Mouse (Mus musculus): ENCODE data around the gene Grk5. TPM values are rescaled to one million over a fixed set of nuclear protein-coding genes. Genes with fewer than 3 reads are reported as not detected.

Grk5 gene
- polyA plus RNA-seq, 1 experiment from 2014 or later: 2.9 TPM

DNA sequence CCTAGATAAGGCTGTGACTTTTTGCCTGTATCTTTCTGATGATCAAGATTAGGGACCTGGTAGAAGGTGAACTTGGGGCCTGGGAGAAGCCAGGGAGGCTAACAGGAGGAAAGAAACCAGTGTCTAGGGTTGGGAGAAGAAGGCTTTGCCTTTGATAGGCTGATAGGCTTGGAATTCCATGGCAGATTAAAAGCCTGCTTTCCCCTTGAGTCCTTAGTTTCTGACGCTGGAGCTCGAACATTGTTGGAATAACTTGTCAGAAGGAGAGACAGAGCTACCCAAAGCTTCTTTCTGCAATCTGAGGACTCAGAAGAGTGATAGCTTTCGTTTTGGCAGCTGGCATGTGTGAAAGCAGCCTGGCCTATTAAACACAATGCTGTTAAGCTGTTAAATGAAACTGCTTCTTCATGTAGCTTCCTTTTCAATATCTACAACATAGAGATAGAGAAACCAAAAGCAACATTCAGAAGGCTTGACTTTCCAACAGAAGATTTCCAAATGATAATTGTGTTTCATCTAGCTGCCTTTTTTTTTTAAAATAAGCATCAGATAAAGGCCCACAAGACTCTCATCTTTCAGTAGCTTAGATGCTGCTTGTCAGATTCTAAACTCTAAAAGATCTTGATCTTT is 5.8 kb downstream of the Grk5 start:
- H3K4me2 ChIP-seq: no peak overlapping the region
- H3K4me1 ChIP-seq (replicated peaks; ENCODE audit: control insufficient read depth, insufficient read depth, low read length): no peaks in the 10 kb centered on the region
- no peaks in the 10 kb centered on the region for H3K27me3 ChIP-seq (replicated peaks; ENCODE audit: control insufficient read depth, insufficient read depth, low read length)
- ATAC-seq (replicated peaks; ENCODE audit: low FRiP score) (no peak), DNase-seq (ENCODE audit: low spot score) (no peak)
- H3K36me3 ChIP-seq (ENCODE audit: control insufficient read depth, insufficient read depth, low read length): no peaks in the 10 kb centered on the region
- H3K27ac ChIP-seq (ENCODE audit: low read depth, low read length): no peak overlapping the region
- no peak overlapping the region; the same call in 1 of the 2 replicates for H3K9ac ChIP-seq (ENCODE audit: low read depth, low read length)
- no peaks in the 10 kb centered on the region for H3K9me3 ChIP-seq (ENCODE audit: control insufficient read depth, low read length)
- whole genome bisulfite sequencing: 30% methylated on average over 3 of the region's 3 CpGs
- no peak overlapping the region for H3K4me3 ChIP-seq (ENCODE audit: low read depth, low read length)

DNA sequence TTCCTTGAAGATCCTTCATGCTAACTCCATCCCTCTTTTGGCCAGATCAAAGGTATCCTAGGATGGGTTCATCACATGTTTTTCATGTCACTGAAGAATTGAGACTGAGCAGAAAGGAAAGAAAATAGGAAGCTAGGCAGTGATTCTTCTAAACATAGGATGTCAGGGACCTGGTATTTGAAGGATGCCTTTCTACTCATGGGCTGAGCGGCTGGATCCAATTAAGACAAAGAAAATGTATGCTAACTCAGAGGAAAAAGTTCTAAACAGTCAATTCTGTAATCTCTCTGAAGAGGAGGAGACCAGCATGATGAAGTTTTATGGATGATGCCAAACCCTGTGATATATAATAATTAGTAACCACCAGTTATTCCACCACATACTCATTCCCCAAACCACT is 13.6 kb downstream of the Grk5 start:
- H3K4me1 ChIP-seq (replicated peaks; ENCODE audit: control insufficient read depth, insufficient read depth, low read length): no peaks in the 10 kb centered on the region
- 64% methylated on average over 1 of the region's 1 CpGs for WGBS
- no peak overlapping the region for H3K4me3 ChIP-seq (ENCODE audit: low read depth, low read length)
- H3K4me2 ChIP-seq: no peak overlapping the region
- H3K9me3 ChIP-seq (ENCODE audit: control insufficient read depth, low read length): no peaks in the 10 kb centered on the region
- no peak overlapping the region for H3K27ac ChIP-seq (ENCODE audit: low read depth, low read length)
- ATAC-seq (replicated peaks; ENCODE audit: low FRiP score) (no peak), DNase-seq (ENCODE audit: low spot score) (no peak)
- H3K9ac ChIP-seq (ENCODE audit: low read depth, low read length): no peak overlapping the region
- H3K36me3 ChIP-seq (ENCODE audit: control insufficient read depth, insufficient read depth, low read length): no peaks in the 10 kb centered on the region
- H3K27me3 ChIP-seq (replicated peaks; ENCODE audit: control insufficient read depth, insufficient read depth, low read length): no peaks in the 10 kb centered on the region

DNA sequence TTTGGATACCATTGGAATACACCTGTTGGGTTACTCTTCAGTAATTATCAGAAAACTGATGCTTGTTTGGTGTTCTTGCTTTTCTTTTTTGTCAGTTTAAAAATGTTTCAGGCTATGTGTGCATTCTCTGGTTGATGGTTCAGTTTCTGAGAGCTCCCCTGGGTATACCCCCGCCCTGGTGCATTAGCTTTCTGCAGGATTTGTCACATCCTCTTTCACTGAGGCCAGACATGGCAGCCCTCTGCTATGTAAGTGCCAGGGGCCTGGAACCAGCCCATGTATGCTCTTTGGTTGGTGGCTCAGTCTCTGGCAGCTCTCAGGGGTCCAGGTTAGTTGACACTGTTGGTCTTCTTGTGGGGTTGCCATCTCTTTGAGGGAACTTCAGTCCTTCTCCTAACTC is 14.4 kb downstream of the Grk5 start:
- DNase-seq (ENCODE audit: low spot score) (no peak), ATAC-seq (replicated peaks; ENCODE audit: low FRiP score) (no peak)
- Histone ChIP-seq H3K4me3 (ENCODE audit: low read depth, low read length) (no peak overlapping the region), H3K36me3 (ENCODE audit: control insufficient read depth, insufficient read depth, low read length) (no peaks in the 10 kb centered on the region), H3K9me3 (ENCODE audit: control insufficient read depth, low read length) (no peaks in the 10 kb centered on the region), H3K9ac (ENCODE audit: low read depth, low read length) (no peak overlapping the region), H3K27ac (ENCODE audit: low read depth, low read length) (no peak overlapping the region), H3K4me2 (no peak overlapping the region), H3K27me3 (replicated peaks; ENCODE audit: control insufficient read depth, insufficient read depth, low read length) (no peaks in the 10 kb centered on the region), H3K4me1 (replicated peaks; ENCODE audit: control insufficient read depth, insufficient read depth, low read length) (no peaks in the 10 kb centered on the region)
- 70% methylated on average over 1 of the region's 1 CpGs for WGBS

DNA sequence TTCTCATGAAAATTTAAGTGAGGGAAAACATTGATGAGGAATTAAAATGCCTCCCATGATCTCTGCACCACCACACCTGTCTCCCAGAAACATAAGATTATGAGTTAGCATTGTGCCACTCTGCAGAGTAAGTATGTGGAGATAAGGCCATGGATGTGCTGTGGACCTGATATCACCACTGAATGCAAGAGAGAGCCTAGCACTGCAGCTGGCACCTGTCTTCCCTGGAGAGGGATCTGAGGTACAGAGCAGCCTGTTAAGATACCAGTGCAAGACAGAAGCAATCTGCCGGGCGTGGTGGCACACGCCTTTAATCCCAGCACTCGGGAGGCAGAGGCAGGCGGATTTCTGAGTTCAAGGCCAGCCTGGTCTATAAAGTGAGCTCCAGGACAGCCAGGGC is 15.9 kb downstream of the Grk5 start:
- no peaks in the 10 kb centered on the region for H3K36me3 ChIP-seq (ENCODE audit: control insufficient read depth, insufficient read depth, low read length)
- H3K4me3 ChIP-seq (ENCODE audit: low read depth, low read length): no peak overlapping the region
- no peaks in the 10 kb centered on the region for H3K4me1 ChIP-seq (replicated peaks; ENCODE audit: control insufficient read depth, insufficient read depth, low read length)
- WGBS: 85% methylated on average over 5 of the region's 5 CpGs
- no peaks in the 10 kb centered on the region for H3K27me3 ChIP-seq (replicated peaks; ENCODE audit: control insufficient read depth, insufficient read depth, low read length)
- ATAC-seq (replicated peaks; ENCODE audit: low FRiP score) (no peak), DNase-seq (ENCODE audit: low spot score) (no peak)
- H3K4me2 ChIP-seq: no peak overlapping the region
- no peaks in the 10 kb centered on the region for H3K9me3 ChIP-seq (ENCODE audit: control insufficient read depth, low read length)
- H3K27ac ChIP-seq (ENCODE audit: low read depth, low read length): no peak overlapping the region
- H3K9ac ChIP-seq (ENCODE audit: low read depth, low read length): no peak overlapping the region

DNA sequence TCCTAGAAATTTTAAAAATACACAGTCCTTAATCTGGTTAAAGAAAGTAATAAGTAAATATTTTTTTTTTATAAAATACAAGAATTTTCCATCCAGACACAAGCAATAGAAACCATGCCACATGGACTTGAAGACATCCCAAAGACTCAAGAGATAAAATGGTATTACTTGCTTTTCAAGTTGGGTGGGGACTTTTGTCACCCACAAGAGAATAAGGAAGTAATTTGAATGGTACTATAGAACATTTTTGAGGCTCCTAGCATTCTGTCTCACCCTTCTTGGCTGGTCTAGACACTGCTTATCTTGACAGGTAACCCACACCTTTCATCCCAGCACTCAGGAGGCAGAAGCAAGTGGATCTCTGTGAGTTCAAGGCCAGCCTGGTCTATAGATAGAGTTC is 20.8 kb downstream of the Grk5 start:
- Histone ChIP-seq H3K4me2 (no peak overlapping the region), H3K4me1 (replicated peaks; ENCODE audit: control insufficient read depth, insufficient read depth, low read length) (no peaks in the 10 kb centered on the region), H3K27me3 (replicated peaks; ENCODE audit: control insufficient read depth, insufficient read depth, low read length) (no peaks in the 10 kb centered on the region), H3K9ac (ENCODE audit: low read depth, low read length) (no peak overlapping the region), H3K27ac (ENCODE audit: low read depth, low read length) (no peak overlapping the region), H3K9me3 (ENCODE audit: control insufficient read depth, low read length) (no peaks in the 10 kb centered on the region), H3K4me3 (ENCODE audit: low read depth, low read length) (no peak overlapping the region), H3K36me3 (ENCODE audit: control insufficient read depth, insufficient read depth, low read length) (no peaks in the 10 kb centered on the region)
- no peak for DNase-seq (ENCODE audit: low spot score)
- ATAC-seq (replicated peaks; ENCODE audit: low FRiP score): no peak

DNA sequence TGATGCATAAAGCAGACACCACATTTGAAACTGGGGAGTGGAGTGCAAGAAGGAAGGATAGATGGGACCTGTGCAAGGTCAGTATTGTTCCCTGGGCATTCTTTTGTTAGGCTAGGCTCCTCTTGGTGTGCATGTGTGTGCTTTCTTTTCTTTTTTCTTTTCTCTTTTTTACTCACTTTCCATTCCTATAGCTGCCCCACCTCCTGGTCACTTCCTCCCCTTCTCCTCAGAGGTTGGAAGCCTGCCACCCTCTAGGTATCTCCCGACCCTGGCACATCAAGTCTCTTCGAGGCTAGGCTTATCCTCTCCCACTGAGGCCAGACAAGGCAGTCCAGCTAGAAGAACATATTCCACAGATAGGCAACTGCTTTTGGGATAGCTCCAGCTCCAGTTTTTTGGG is 22.1 kb downstream of the Grk5 start:
- H3K27me3 ChIP-seq (replicated peaks; ENCODE audit: control insufficient read depth, insufficient read depth, low read length): no peaks in the 10 kb centered on the region
- H3K4me2 ChIP-seq: no peak overlapping the region
- no peak overlapping the region for H3K27ac ChIP-seq (ENCODE audit: low read depth, low read length)
- no peaks in the 10 kb centered on the region for H3K36me3 ChIP-seq (ENCODE audit: control insufficient read depth, insufficient read depth, low read length)
- DNase-seq (ENCODE audit: low spot score): no peak
- H3K9me3 ChIP-seq (ENCODE audit: control insufficient read depth, low read length): no peaks in the 10 kb centered on the region
- WGBS: 68% methylated on average over 2 of the region's 2 CpGs
- no peak overlapping the region for H3K4me3 ChIP-seq (ENCODE audit: low read depth, low read length)
- no peak overlapping the region for H3K9ac ChIP-seq (ENCODE audit: low read depth, low read length)
- H3K4me1 ChIP-seq (replicated peaks; ENCODE audit: control insufficient read depth, insufficient read depth, low read length): no peaks in the 10 kb centered on the region
- no peak for ATAC-seq (replicated peaks; ENCODE audit: low FRiP score)

DNA sequence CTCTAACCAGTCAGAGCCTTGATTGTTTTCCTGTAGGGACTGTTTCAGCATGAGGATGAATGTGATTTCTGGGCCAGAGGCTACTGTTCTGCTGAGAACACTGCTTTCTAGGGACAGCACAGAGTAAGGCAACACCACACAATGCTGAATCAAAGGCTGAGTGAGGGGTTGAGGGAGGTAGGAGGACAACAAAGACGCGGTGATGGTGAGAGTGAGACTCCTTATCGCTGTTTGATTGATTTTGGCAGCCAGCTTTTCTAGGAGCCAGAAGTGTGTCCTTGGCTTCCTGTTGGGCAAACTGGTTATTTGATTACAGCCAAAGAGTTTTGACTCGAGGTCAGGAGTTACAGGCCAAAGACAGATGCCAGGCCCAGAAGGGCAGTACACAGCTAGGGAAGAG is 25.7 kb downstream of the Grk5 start:
- no peaks in the 10 kb centered on the region for H3K9me3 ChIP-seq (ENCODE audit: control insufficient read depth, low read length)
- no peaks in the 10 kb centered on the region for H3K4me1 ChIP-seq (replicated peaks; ENCODE audit: control insufficient read depth, insufficient read depth, low read length)
- H3K36me3 ChIP-seq (ENCODE audit: control insufficient read depth, insufficient read depth, low read length): no peaks in the 10 kb centered on the region
- no peak overlapping the region for H3K4me3 ChIP-seq (ENCODE audit: low read depth, low read length)
- DNase-seq (ENCODE audit: low spot score) (no peak), ATAC-seq (replicated peaks; ENCODE audit: low FRiP score) (no peak)
- WGBS: 52% methylated on average over 4 of the region's 4 CpGs
- H3K27ac ChIP-seq (ENCODE audit: low read depth, low read length): no peak overlapping the region
- no peaks in the 10 kb centered on the region for H3K27me3 ChIP-seq (replicated peaks; ENCODE audit: control insufficient read depth, insufficient read depth, low read length)
- no peak overlapping the region for H3K9ac ChIP-seq (ENCODE audit: low read depth, low read length)
- no peak overlapping the region for H3K4me2 ChIP-seq

DNA sequence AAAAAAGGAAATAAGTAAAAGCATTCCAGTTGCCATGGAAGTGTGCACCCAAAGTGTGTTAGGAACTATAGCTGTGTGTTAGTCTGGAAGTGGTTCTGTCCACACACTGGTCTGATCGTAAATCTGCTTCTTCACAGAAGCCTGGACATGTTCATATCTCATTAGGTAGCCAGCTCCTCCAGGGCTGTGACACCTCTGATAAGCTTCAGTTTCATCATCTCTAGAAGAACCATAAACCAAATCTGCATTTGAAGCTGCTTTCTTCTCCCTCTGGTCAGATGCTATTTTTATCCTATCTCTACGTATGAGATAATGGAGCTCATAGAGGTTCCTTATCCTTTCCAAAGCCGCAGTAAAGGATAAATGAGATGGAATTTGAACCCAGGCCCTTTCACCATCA is 26.3 kb downstream of the Grk5 start:
- no peak overlapping the region for H3K4me3 ChIP-seq (ENCODE audit: low read depth, low read length)
- no peak overlapping the region for H3K4me2 ChIP-seq
- ATAC-seq (replicated peaks; ENCODE audit: low FRiP score): no peak; the same call in 1 of the 2 replicates
- WGBS: 41% methylated on average over 3 of the region's 3 CpGs
- no peaks in the 10 kb centered on the region for H3K4me1 ChIP-seq (replicated peaks; ENCODE audit: control insufficient read depth, insufficient read depth, low read length)
- H3K9ac ChIP-seq (ENCODE audit: low read depth, low read length): no peak overlapping the region
- no peaks in the 10 kb centered on the region for H3K36me3 ChIP-seq (ENCODE audit: control insufficient read depth, insufficient read depth, low read length)
- no peaks in the 10 kb centered on the region for H3K9me3 ChIP-seq (ENCODE audit: control insufficient read depth, low read length)
- H3K27me3 ChIP-seq (replicated peaks; ENCODE audit: control insufficient read depth, insufficient read depth, low read length): no peaks in the 10 kb centered on the region
- DNase-seq (ENCODE audit: low spot score): no peak
- H3K27ac ChIP-seq (ENCODE audit: low read depth, low read length): no peak overlapping the region

DNA sequence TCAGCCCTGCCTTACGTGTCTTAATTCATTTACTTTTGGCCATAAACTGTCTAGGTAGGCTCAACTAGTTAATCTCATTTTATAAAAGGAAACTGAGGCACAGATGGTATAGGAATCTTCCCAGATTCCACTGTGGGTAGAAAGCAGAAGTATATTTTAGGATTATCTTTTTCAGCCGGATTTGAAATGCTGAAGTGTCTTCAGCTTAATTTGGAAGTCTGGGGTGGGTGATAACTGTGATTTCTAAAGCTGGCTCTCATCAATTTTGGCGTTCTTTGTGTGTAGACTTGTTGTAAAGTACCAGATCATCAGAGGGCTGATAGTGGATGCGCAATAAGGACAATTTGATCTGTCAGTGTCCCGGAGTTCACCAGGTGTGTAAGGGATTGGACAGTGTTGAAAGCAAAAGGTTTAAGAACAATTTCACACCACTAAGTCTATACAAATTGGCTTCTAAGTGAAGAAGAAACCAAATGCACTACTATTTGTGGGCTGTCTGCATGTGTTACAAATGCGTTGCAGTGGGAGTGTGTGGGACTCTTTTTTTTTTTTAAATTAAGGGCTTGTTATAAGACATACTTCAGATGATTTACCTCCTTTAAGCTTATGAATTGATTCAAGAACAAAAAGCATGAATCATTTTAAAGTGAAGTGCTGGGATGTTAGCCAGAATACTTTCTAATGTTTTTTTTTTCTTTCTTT is 27.5 kb downstream of the Grk5 start:
- WGBS: 77% methylated on average over 6 of the region's 6 CpGs
- no peak for DNase-seq (ENCODE audit: low spot score)
- Histone ChIP-seq H3K4me3 (ENCODE audit: low read depth, low read length) (no peak overlapping the region), H3K9ac (ENCODE audit: low read depth, low read length) (no peak overlapping the region), H3K9me3 (ENCODE audit: control insufficient read depth, low read length) (no peaks in the 10 kb centered on the region), H3K27me3 (replicated peaks; ENCODE audit: control insufficient read depth, insufficient read depth, low read length) (no peaks in the 10 kb centered on the region), H3K36me3 (ENCODE audit: control insufficient read depth, insufficient read depth, low read length) (no peaks in the 10 kb centered on the region), H3K27ac (ENCODE audit: low read depth, low read length) (no peak overlapping the region), H3K4me1 (replicated peaks; ENCODE audit: control insufficient read depth, insufficient read depth, low read length) (no peaks in the 10 kb centered on the region), H3K4me2 (no peak overlapping the region)
- no peak for ATAC-seq (replicated peaks; ENCODE audit: low FRiP score)
